Mouse (Mus musculus): ENCODE data around the gene B3gntl1. TPM values are rescaled to one million over a fixed set of nuclear protein-coding genes. Genes with fewer than 3 reads are reported as not detected.

B3gntl1 gene
- polyA plus RNA-seq, 1 experiment from 2014 or later, result 6.8 TPM

DNA sequence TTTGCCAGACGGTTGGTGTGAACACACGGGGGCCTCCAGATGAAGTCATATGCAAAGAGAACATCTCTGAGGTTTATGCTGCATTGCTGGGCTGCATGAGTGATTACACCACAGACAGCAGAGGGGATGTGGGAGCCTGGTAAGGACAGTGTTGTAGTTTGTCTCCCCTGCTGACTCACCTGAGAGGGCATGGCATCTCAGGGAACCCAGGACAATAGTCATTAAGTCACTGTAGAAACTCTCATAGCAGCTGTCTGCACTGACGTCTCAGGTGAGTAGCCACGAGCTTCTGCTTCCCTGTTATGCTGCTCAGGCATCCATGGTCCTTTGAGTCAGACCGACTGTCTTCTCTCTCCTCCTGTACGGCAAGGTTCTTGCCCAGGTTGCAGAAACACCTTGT lies 75.7 kb downstream of the B3gntl1 start:
- DNase-seq (ENCODE audit: low spot score), result no peak
- Histone ChIP-seq H3K4me3 (ENCODE audit: low read depth, low read length) (no peak overlapping the region), H3K27ac (replicated peaks; ENCODE audit: low read depth, low read length) (no peak overlapping the region), H3K27me3 (replicated peaks; ENCODE audit: control insufficient read depth, insufficient read depth, low read length) (no peaks in the 10 kb centered on the region), H3K36me3 (ENCODE audit: control insufficient read depth, insufficient read depth, low read length) (peaks cover 43% of the 10 kb centered on the region), H3K4me1 (ENCODE audit: control insufficient read depth, insufficient read depth, low read length) (no peaks in the 10 kb centered on the region), H3K9me3 (ENCODE audit: control insufficient read depth, low read length) (no peaks in the 10 kb centered on the region), H3K9ac (ENCODE audit: low read depth, low read length) (no peak overlapping the region), H3K4me2 (ENCODE audit: low read depth, low read length) (no peak overlapping the region)
- WGBS, result 85% methylated on average over 6 of the region's 6 CpGs
- no peak for ATAC-seq (ENCODE audit: low read depth)

GRCm38 (mm10) chr11:121581856-121582255 lies 91.1 kb downstream of the B3gntl1 start:
- H3K27me3 ChIP-seq (replicated peaks; ENCODE audit: control insufficient read depth, insufficient read depth, low read length), result no peaks in the 10 kb centered on the region
- H3K9me3 ChIP-seq (ENCODE audit: control insufficient read depth, low read length), result no peaks in the 10 kb centered on the region
- no peaks in the 10 kb centered on the region for H3K4me1 ChIP-seq (ENCODE audit: control insufficient read depth, insufficient read depth, low read length)
- H3K4me3 ChIP-seq (ENCODE audit: low read depth, low read length), result no peak overlapping the region
- no peak overlapping the region for H3K4me2 ChIP-seq (ENCODE audit: low read depth, low read length)
- DNase-seq (ENCODE audit: low spot score) (no peak), ATAC-seq (ENCODE audit: low read depth) (no peak)
- H3K27ac ChIP-seq (replicated peaks; ENCODE audit: low read depth, low read length), result no peak overlapping the region
- no peak overlapping the region for H3K9ac ChIP-seq (ENCODE audit: low read depth, low read length)
- H3K36me3 ChIP-seq (ENCODE audit: control insufficient read depth, insufficient read depth, low read length), result peaks cover 27% of the 10 kb centered on the region

Other genes starting within 250 kb of the B3gntl1 start
- 2.4 and 3.7 TPM in 2 replicates for gene Fn3k, start 238.2 kb downstream of the B3gntl1 start, polyA plus RNA-seq (2014; fragmentation: Nextera tagmentation; extraction: Ambion mirVana)
- 38.8 and 40.3 TPM in 2 replicates for gene Tbcd, start 221.2 kb downstream of the B3gntl1 start, polyA plus RNA-seq (2014; fragmentation: Nextera tagmentation; extraction: Ambion mirVana)
- gene Zfp750, start 153.8 kb downstream of the B3gntl1 start, polyA plus RNA-seq (2014; fragmentation: Nextera tagmentation; extraction: Ambion mirVana), result 9.9 and 12.4 TPM in 2 replicates
- gene Metrnl, start 28.4 kb upstream of the B3gntl1 start, polyA plus RNA-seq (2014; fragmentation: Nextera tagmentation; extraction: Ambion mirVana), result 41.6 and 58.0 TPM in 2 replicates
- 0.08 TPM in 1 of 2 replicates, not detected in the other for gene Ptchd3, start 157.1 kb upstream of the B3gntl1 start, polyA plus RNA-seq (2014; fragmentation: Nextera tagmentation; extraction: Ambion mirVana)

Data from embryonic facial prominence, embryonic 14.5 days (tissue).